9 mouse cellular contexts compared by ENCODE assay signal in genomic region chr15:36399355-36400012, GRCm38 (mm10).
DNase-seq lines count a peak whose midpoint lies in the region; ATAC-seq lines count a peak whose summit lies in the region.
"Had no signal": no experiment of that assay in that cellular context is flagged by ENCODE, and none has a peak within 500 bp of the region (broad histone marks: within the 10 kb centered on the region; RNA-seq: fewer than 3 reads in every experiment).

No protein-coding gene starts in this region.

- no peak overlapping the region for H3K9ac ChIP-seq in forebrain, embryonic 16.5 days (replicated peaks; ENCODE audit: low read depth, low read length)
- H3K9ac ChIP-seq in forebrain, embryonic 15.5 days (replicated peaks), result no peak overlapping the region
- H3K9ac ChIP-seq: limb, embryonic 12.5 days had no signal

- H3K9me3 ChIP-seq in forebrain, embryonic 16.5 days (ENCODE audit: control insufficient read depth, low read length), result no peaks in the 10 kb centered on the region
- no peaks in the 10 kb centered on the region for H3K9me3 ChIP-seq in forebrain, embryonic 15.5 days
- H3K9me3 ChIP-seq: limb, embryonic 12.5 days had no signal

- no peak overlapping the region for H3K27ac ChIP-seq in forebrain, embryonic 16.5 days (ENCODE audit: low read length)
- no peak overlapping the region for H3K27ac ChIP-seq in forebrain, embryonic 15.5 days (replicated peaks)
- H3K27ac ChIP-seq: limb, embryonic 12.5 days had no signal

- H3K4me3 ChIP-seq in forebrain, embryonic 16.5 days (replicated peaks; ENCODE audit: low read length), result no peak overlapping the region
- H3K4me3 ChIP-seq in forebrain, embryonic 15.5 days, result no peak overlapping the region
- H3K4me3 ChIP-seq: limb, embryonic 12.5 days had no signal

- no peak overlapping the region for H3K4me2 ChIP-seq in forebrain, embryonic 16.5 days (ENCODE audit: low read length)
- no peak overlapping the region for H3K4me2 ChIP-seq in forebrain, embryonic 15.5 days (replicated peaks)
- H3K4me2 ChIP-seq: limb, embryonic 12.5 days had no signal

- no peaks in the 10 kb centered on the region for H3K36me3 ChIP-seq in forebrain, embryonic 16.5 days (ENCODE audit: control insufficient read depth, insufficient read depth)
- no peaks in the 10 kb centered on the region for H3K36me3 ChIP-seq in forebrain, embryonic 15.5 days
- H3K36me3 ChIP-seq: limb, embryonic 12.5 days had no signal

- 0 out of 2 replicates have a peak, but pooled peaks have one; percentile 43 for ATAC-seq in forebrain, embryonic 16.5 days
- no peak for ATAC-seq in forebrain, embryonic 15.5 days (replicated peaks)

- peak; percentile 39 for DNase-seq in retina, postnatal 1 day
- DNase-seq in retina, embryonic 14.5 days (ENCODE audit: low spot score), result no peak
- DNase-seq in kidney, postnatal 4 days, result peak; percentile 60 to 72
- DNase-seq in right cerebral cortex, adult 2 months (ENCODE audit: low spot score in 2 of 2), result no peak
- DNase-seq in left cerebral cortex, postnatal 10 days (ENCODE audit: extremely low spot score in 1 of 2, low spot score in 2 of 2), result no peak
- no peak for DNase-seq in layer of hippocampus, postnatal 10 days (ENCODE audit: low spot score in 2 of 2)

- no peaks in the 10 kb centered on the region for H3K27me3 ChIP-seq in forebrain, embryonic 16.5 days (replicated peaks; ENCODE audit: control insufficient read depth, insufficient read depth, low read length)
- H3K27me3 ChIP-seq in forebrain, embryonic 15.5 days, result no peaks in the 10 kb centered on the region
- H3K27me3 ChIP-seq: limb, embryonic 12.5 days had no signal

- intact Hi-C loops in left cerebral cortex, postnatal 10 days (cut with DNase I), result no loop called here

- WGBS in forebrain, embryonic 16.5 days, result 34% methylated on average over 7 of the region's 7 CpGs
- 32% methylated on average over 7 of the region's 7 CpGs for WGBS in forebrain, embryonic 15.5 days

- H3K4me1 ChIP-seq in forebrain, embryonic 16.5 days (replicated peaks; ENCODE audit: control insufficient read depth, insufficient read depth, low read length), result peaks cover 18% of the 10 kb centered on the region
- peaks cover 23% of the 10 kb centered on the region for H3K4me1 ChIP-seq in forebrain, embryonic 15.5 days

Comparison
In these comparisons a context has a peak if more than half of its experiments do, and no peak if none do; other contexts are left out.
1. DNase-seq: peak in retina, postnatal 1 day (single experiment) and kidney, postnatal 4 days (2 of 2); none in retina, embryonic 14.5 days (single experiment), right cerebral cortex, adult 2 months (0 of 2), left cerebral cortex, postnatal 10 days (0 of 2) and layer of hippocampus, postnatal 10 days (0 of 2).